ENCODE assay signal across 18 mouse cellular contexts in the genomic region with DNA sequence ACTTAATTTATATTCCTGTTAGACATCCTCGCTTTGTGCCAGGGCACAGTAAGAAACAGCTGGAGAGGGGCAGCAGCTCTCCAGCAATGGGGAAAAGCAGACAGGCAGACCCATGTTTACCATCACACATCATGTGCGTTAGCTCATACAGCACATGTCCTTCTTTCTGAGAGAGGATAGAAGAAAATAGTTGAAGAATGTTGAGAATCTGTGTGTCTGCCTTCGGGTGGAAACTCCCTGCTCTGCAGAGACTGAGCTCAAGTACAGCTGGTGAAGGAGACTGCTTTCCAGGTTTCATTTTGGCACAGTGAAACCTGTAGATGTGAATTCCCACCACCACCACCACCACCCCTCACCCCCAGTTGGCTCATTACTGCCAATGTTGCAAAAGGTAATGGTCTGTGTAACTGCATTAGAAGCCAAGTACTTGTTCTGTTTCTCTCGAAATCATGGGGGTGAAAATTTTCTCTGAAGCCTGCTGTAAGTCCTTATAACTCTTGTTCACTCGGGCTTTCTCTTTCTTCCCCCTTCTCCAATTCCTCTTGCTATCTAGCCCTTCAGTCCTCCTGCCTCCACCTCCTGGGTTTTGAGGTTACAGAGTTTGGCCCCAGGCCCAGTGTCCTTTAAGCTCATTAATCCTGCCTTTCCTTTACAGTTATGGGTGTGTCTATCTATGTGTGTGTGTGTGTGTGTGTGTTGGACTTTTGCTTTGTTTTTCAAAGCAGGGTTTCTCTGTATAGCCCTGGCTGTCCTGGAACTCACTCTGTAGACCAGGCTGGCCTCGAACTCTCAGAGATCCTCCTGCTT.
DNase-seq lines count a peak whose midpoint lies in the region; ATAC-seq lines count a peak whose summit lies in the region.
"Had no signal": no experiment of that assay in that cellular context is flagged by ENCODE, and none has a peak within 500 bp of the region (broad histone marks: within the 10 kb centered on the region; RNA-seq: fewer than 3 reads in every experiment).

No protein-coding gene starts in this region.

- no peak overlapping the region for H3K27ac ChIP-seq in liver, embryonic 11.5 days (ENCODE audit: low read depth, low read length)
- H3K27ac ChIP-seq: embryonic facial prominence, embryonic 12.5 days; forebrain, embryonic 13.5 days; heart, adult 2 months; hindbrain, embryonic 15.5 days; lung, embryonic 15.5 days; midbrain, embryonic 10.5 days had no signal

- 85% methylated on average over 6 of the region's 6 CpGs for WGBS in liver, embryonic 11.5 days

- DNase-seq in adrenal gland, postnatal 10 days, result peak; percentile 7
- DNase-seq in adrenal gland, postnatal 25 days, result no peak
- DNase-seq in 3T3-L1 (ENCODE audit: low read depth, low spot score) (peak; percentile 53), MN1 (ENCODE audit: low spot score) (no peak)
- DNase-seq in brain, adult 2 months (ENCODE audit: low read depth, low spot score), result peak; percentile 6
- peak; percentile 43 to 45 for DNase-seq in kidney, postnatal 25 days
- no peak for DNase-seq in liver, embryonic 11.5 days (ENCODE audit: low spot score)
- no peak for DNase-seq in ovary, postnatal 14 days (ENCODE audit: low spot score)
- DNase-seq: cerebellum, adult 9-10 months; heart, adult 2 months; liver had no signal

- H3K9me3 ChIP-seq in liver, embryonic 11.5 days (ENCODE audit: control insufficient read depth, low read length), result no peaks in the 10 kb centered on the region
- H3K9me3 ChIP-seq: forebrain, embryonic 13.5 days; lung, embryonic 15.5 days; midbrain, embryonic 10.5 days had no signal

- H3K4me2 ChIP-seq in liver, embryonic 11.5 days, result no peak overlapping the region
- H3K4me2 ChIP-seq: embryonic facial prominence, embryonic 12.5 days; forebrain, embryonic 13.5 days; hindbrain, embryonic 15.5 days; lung, embryonic 15.5 days had no signal

- no peak for ATAC-seq in liver, embryonic 11.5 days (replicated peaks; ENCODE audit: low FRiP score)
- ATAC-seq: activated CD4-positive, CD25-positive, alpha-beta regulatory T cell, adult 4 months; forebrain, embryonic 13.5 days had no signal

- H3K27me3 ChIP-seq in liver, embryonic 11.5 days (replicated peaks; ENCODE audit: control insufficient read depth, insufficient read depth, low read length), result no peaks in the 10 kb centered on the region
- H3K27me3 ChIP-seq: embryonic facial prominence, embryonic 12.5 days; forebrain, embryonic 13.5 days; hindbrain, embryonic 15.5 days; lung, embryonic 15.5 days had no signal

- H3K4me3 ChIP-seq in liver, embryonic 11.5 days (ENCODE audit: low read depth, low read length), result no peak overlapping the region
- H3K4me3 ChIP-seq: embryonic facial prominence, embryonic 12.5 days; forebrain, embryonic 13.5 days; heart, adult 2 months; hindbrain, embryonic 15.5 days; layer of hippocampus, adult 2 months; lung, embryonic 15.5 days; midbrain, embryonic 10.5 days had no signal

- H3K9ac ChIP-seq in liver, embryonic 11.5 days (ENCODE audit: low read depth, low read length), result no peak overlapping the region
- H3K9ac ChIP-seq: embryonic facial prominence, embryonic 12.5 days; forebrain, embryonic 13.5 days; hindbrain, embryonic 15.5 days; lung, embryonic 15.5 days had no signal

- peaks cover 17% of the 10 kb centered on the region for H3K36me3 ChIP-seq in liver, embryonic 11.5 days (ENCODE audit: control insufficient read depth, insufficient read depth, low read length)

- no peaks in the 10 kb centered on the region for H3K4me1 ChIP-seq in liver, embryonic 11.5 days (replicated peaks; ENCODE audit: control insufficient read depth, insufficient read depth, low read length)
- H3K4me1 ChIP-seq: embryonic facial prominence, embryonic 12.5 days; forebrain, embryonic 13.5 days; hindbrain, embryonic 15.5 days; lung, embryonic 15.5 days; midbrain, embryonic 10.5 days had no signal

Comparison
In these comparisons a context has a peak if more than half of its experiments do, and no peak if none do; other contexts are left out.
1. DNase-seq: peak in adrenal gland, postnatal 10 days (single experiment), 3T3-L1 (single experiment), brain, adult 2 months (single experiment) and kidney, postnatal 25 days (2 of 2); none in adrenal gland, postnatal 25 days (single experiment), liver, embryonic 11.5 days (single experiment), MN1 (single experiment) and ovary, postnatal 14 days (single experiment).